Mouse (Mus musculus) testis, adult 2 months (tissue): ENCODE data around the gene 1110051M20Rik. TPM values are rescaled to one million over a fixed set of nuclear protein-coding genes. Genes with fewer than 3 reads are reported as not detected.
A peak's percentile ranks its signal among the peaks of the same experiment; 100 is the strongest.

Source experiments
- H3K27ac ChIP-seq: fragments of 200-500 bp; 2 replicates; pipeline ENCODE4 v1.5.1; 2012; ENCODE audit warnings: low read depth, low read length; ENCODE audit not compliant: control insufficient read depth, insufficient read depth
- H3K27me3 ChIP-seq: fragments of 200-500 bp; 2 replicates; pipeline ENCODE4 v1.6.1; 2012; ENCODE audit warnings: mild to moderate bottlenecking, low read length, moderate library complexity; ENCODE audit not compliant: control insufficient read depth, insufficient read depth
- H3K36me3 ChIP-seq: fragments of 200-500 bp; 2 replicates; pipeline ENCODE4 v1.6.1; 2012; ENCODE audit warnings: mild to moderate bottlenecking, low read length; ENCODE audit not compliant: control insufficient read depth, insufficient read depth
- H3K4me1 ChIP-seq: fragments of 200-500 bp; 2 replicates; pipeline ENCODE4 v1.6.1; 2012; ENCODE audit warnings: low read length; ENCODE audit not compliant: control insufficient read depth, insufficient read depth
- H3K4me3 ChIP-seq: fragments of 200-500 bp; 2 replicates; pipeline ENCODE4 v1.5.1; 2012; ENCODE audit warnings: low read depth, mild to moderate bottlenecking, low read length, moderate library complexity, mixed read lengths; ENCODE audit not compliant: control insufficient read depth
- CTCF ChIP-seq: fragments of 200-500 bp; IDR thresholded peaks from 2 replicates; pipeline ENCODE4 v1.5.1; 2012; ENCODE audit warnings: low read depth, mild to moderate bottlenecking, inconsistent platforms, low read length, moderate library complexity; ENCODE audit not compliant: control insufficient read depth, insufficient read depth, insufficient replicate concordance
- POLR2A ChIP-seq: fragments of 200-500 bp; IDR thresholded peaks from 2 replicates; pipeline ENCODE4 v1.6.1; 2012; ENCODE audit warnings: low read depth, mild to moderate bottlenecking, inconsistent platforms, low read length, moderate library complexity; ENCODE audit not compliant: control insufficient read depth
- polyA plus RNA-seq: library from polyadenylated mRNA; depleted of rRNA; stranded (reverse); fragments of >200 nt; gene quantifications from 2 replicates; pipeline ENCODE4 v1.2.3, GENCODE M21; 2012

1110051M20Rik gene
- polyA plus RNA-seq, 1 experiment, result 91.7 TPM

GRCm38 (mm10) chr2:91324346-91324745 is 120.2 kb downstream of the 1110051M20Rik start:
- TF ChIP-seq POLR2A, result no peak
- no peak for TF ChIP-seq CTCF
- Histone ChIP-seq H3K4me3 (no peak overlapping the region), H3K27ac (no peak overlapping the region), H3K36me3 (no peaks in the 10 kb centered on the region), H3K4me1 (no peaks in the 10 kb centered on the region), H3K27me3 (no peaks in the 10 kb centered on the region)

- H3K27ac ChIP-seq, result no peak overlapping the region
- no peak overlapping the region for H3K4me3 ChIP-seq
- no peaks in the 10 kb centered on the region for H3K36me3 ChIP-seq
- H3K4me1 ChIP-seq, result no peaks in the 10 kb centered on the region
- TF ChIP-seq POLR2A, result no peak
- TF ChIP-seq CTCF, result no peak
- no peaks in the 10 kb centered on the region for H3K27me3 ChIP-seq
Observed at GRCm38 (mm10) chr2:91322490-91322889, 122.0 kb downstream of the 1110051M20Rik start.

- H3K4me1 ChIP-seq, result no peaks in the 10 kb centered on the region
- H3K27ac ChIP-seq, result no peak overlapping the region
- H3K36me3 ChIP-seq, result no peaks in the 10 kb centered on the region
- no peaks in the 10 kb centered on the region for H3K27me3 ChIP-seq
- TF ChIP-seq CTCF (no peak), POLR2A (no peak)
- H3K4me3 ChIP-seq, result no peak overlapping the region
Observed at GRCm38 (mm10) chr2:91321923-91322322, 122.6 kb downstream of the 1110051M20Rik start.

- no peak for TF ChIP-seq CTCF
- TF ChIP-seq POLR2A, result no peak
- Histone ChIP-seq H3K36me3 (no peaks in the 10 kb centered on the region), H3K27ac (no peak overlapping the region), H3K27me3 (no peaks in the 10 kb centered on the region), H3K4me3 (no peak overlapping the region), H3K4me1 (no peaks in the 10 kb centered on the region)
Observed at GRCm38 (mm10) chr2:91320559-91321529, 123.7 kb downstream of the 1110051M20Rik start.

GRCm38 (mm10) chr2:91314184-91314583 is 130.3 kb downstream of the 1110051M20Rik start:
- H3K4me3 ChIP-seq, result no peak overlapping the region
- no peaks in the 10 kb centered on the region for H3K4me1 ChIP-seq
- no peak for TF ChIP-seq POLR2A
- no peaks in the 10 kb centered on the region for H3K36me3 ChIP-seq
- no peaks in the 10 kb centered on the region for H3K27me3 ChIP-seq
- no peak overlapping the region for H3K27ac ChIP-seq

- Histone ChIP-seq H3K36me3 (no peaks in the 10 kb centered on the region), H3K27ac (peak overlapping the region; percentile 37), H3K4me3 (no peak overlapping the region), H3K4me1 (no peaks in the 10 kb centered on the region; the same call in 1 of the 2 replicates), H3K27me3 (no peaks in the 10 kb centered on the region)
- TF ChIP-seq POLR2A, result no peak
- no peak for TF ChIP-seq CTCF
Observed at GRCm38 (mm10) chr2:91312578-91313311, 131.8 kb downstream of the 1110051M20Rik start.

- Histone ChIP-seq H3K36me3 (no peaks in the 10 kb centered on the region; the same call in 1 of the 2 replicates), H3K4me3 (no peak overlapping the region)
Observed at GRCm38 (mm10) chr2:91309546-91309945, 135.0 kb downstream of the 1110051M20Rik start.

More at GRCm38 (mm10) chr2:91309546-91309945, 135.0 kb downstream of the 1110051M20Rik start:
- Histone ChIP-seq H3K27me3 (no peaks in the 10 kb centered on the region), H3K27ac (no peak overlapping the region), H3K4me1 (no peaks in the 10 kb centered on the region; the same call in 1 of the 2 replicates)
- TF ChIP-seq CTCF (no peak), POLR2A (no peak)
